Mouse (Mus musculus): ENCODE measurements around the gene Cdon. TPM values are rescaled to one million over a fixed set of nuclear protein-coding genes. Genes with fewer than 3 reads are reported as not detected.

The Cdon gene
- polyA plus RNA-seq, 1 experiment = 49.9 TPM

DNA sequence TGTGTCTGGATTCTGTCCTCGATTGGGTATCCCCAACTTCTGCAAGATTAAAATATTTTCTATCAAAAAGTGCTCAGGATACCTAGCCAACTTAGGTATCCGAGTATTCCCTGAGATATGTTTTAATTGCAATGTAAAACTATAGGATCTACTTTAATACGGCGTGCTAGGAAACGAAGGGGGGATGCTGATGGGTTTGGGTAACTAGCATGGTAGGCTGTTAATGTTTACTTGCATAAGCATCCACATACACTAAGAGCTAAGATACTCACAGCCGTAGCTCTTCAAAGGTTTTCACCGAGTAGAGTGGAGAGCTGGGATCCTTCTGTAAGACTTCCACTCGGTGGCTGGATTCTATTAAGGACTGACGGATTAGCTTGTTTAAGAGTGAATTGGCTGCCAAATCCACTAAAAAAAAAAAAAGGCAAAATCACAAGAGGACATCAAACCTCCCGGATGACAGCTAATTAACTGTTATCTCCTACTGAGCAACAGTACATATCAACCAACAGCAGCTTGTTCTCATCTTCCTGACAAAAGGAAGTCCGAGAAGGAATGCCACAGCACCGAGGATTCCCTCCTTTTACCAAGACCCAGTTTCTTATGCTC, 135.7 kb downstream of the Cdon start:
- Histone ChIP-seq H3ac (ENCODE audit: control insufficient read depth, insufficient read length) (no peak overlapping the region), H3K4me3 (no peak overlapping the region), H3K36me3 (ENCODE audit: control insufficient read depth, insufficient read depth) (peaks cover 7% of the 10 kb centered on the region), H3K27me3 (ENCODE audit: control insufficient read depth, insufficient read depth, insufficient read length) (peaks cover 39% of the 10 kb centered on the region), H3K4me2 (ENCODE audit: low read depth) (no peak overlapping the region), H3K79me2 (ENCODE audit: control insufficient read depth, insufficient read depth) (peaks cover 22% of the 10 kb centered on the region)
- no peak for TF ChIP-seq TCF3 (IDR thresholded peaks at IDR 0.05; ENCODE audit: insufficient read length, low read depth)
- TF ChIP-seq USF1 (IDR thresholded peaks at IDR 0.05; ENCODE audit: low read depth) = no peak
- no peak for TF ChIP-seq MAX (IDR thresholded peaks at IDR 0.05; ENCODE audit: low read depth)
- TF ChIP-seq TCF12 (IDR thresholded peaks at IDR 0.05; ENCODE audit: insufficient read depth, poor library complexity, severe bottlenecking) = no peak
- no peak for TF ChIP-seq REST (IDR thresholded peaks at IDR 0.05; ENCODE audit: insufficient read depth, insufficient read length)
- no peak for TF ChIP-seq E2F4 (IDR thresholded peaks at IDR 0.05; ENCODE audit: insufficient read depth)
- TF ChIP-seq POLR2AphosphoS2 (IDR thresholded peaks at IDR 0.05; ENCODE audit: insufficient read length, low read depth) = no peak
- no peak for TF ChIP-seq CEBPB (IDR thresholded peaks at IDR 0.05; ENCODE audit: insufficient read depth, poor library complexity, severe bottlenecking)
- no peak for TF ChIP-seq POLR2A (IDR thresholded peaks at IDR 0.05; ENCODE audit: insufficient read length, low read depth)
- no peak for TF ChIP-seq MYOD1 (IDR thresholded peaks at IDR 0.05; ENCODE audit: control insufficient read depth in 1 of 3, insufficient read length in 2 of 3, low read depth in 2 of 3)
- no peak for TF ChIP-seq MYOG (IDR thresholded peaks at IDR 0.05; ENCODE audit: control insufficient read depth in 1 of 3, insufficient read depth in 1 of 3, insufficient read length in 2 of 3, low read depth in 2 of 3)
- TF ChIP-seq SRF (IDR thresholded peaks at IDR 0.05; ENCODE audit: control insufficient read depth, insufficient read length, low read depth) = no peak

Other genes with a start within 250 kb of the Cdon start
- 72.8 TPM for gene Dcps, start 245.1 kb upstream of the Cdon start, polyA plus RNA-seq (2012; fragmentation: generic; extraction: Trizol)
- gene Srpr, start 221.0 kb upstream of the Cdon start, polyA plus RNA-seq (2012; fragmentation: generic; extraction: Trizol) = 103 TPM
- gene Tirap, start 220.8 kb upstream of the Cdon start, polyA plus RNA-seq (2012; fragmentation: generic; extraction: Trizol) = 5.0 TPM
- gene Foxred1, start 210.1 kb upstream of the Cdon start, polyA plus RNA-seq (2012; fragmentation: generic; extraction: Trizol) = 18.6 TPM
- gene Fam118b, start 153.3 kb upstream of the Cdon start, polyA plus RNA-seq (2012; fragmentation: generic; extraction: Trizol) = 27.1 TPM
- gene Rpusd4, start 153.3 kb upstream of the Cdon start, polyA plus RNA-seq (2012; fragmentation: generic; extraction: Trizol) = 13.2 TPM
- not detected for gene Gm1113, start 97.1 kb downstream of the Cdon start, polyA plus RNA-seq (2012; fragmentation: generic; extraction: Trizol)
- not detected for gene Ddx25, start 137.4 kb downstream of the Cdon start, polyA plus RNA-seq (2012; fragmentation: generic; extraction: Trizol)
- gene Pus3, start 137.5 kb downstream of the Cdon start, polyA plus RNA-seq (2012; fragmentation: generic; extraction: Trizol) = 4.2 TPM
- 0.24 TPM for gene Pate2, start 149.2 kb downstream of the Cdon start, polyA plus RNA-seq (2012; fragmentation: generic; extraction: Trizol)
- 5.1 TPM for gene Hyls1, start 149.3 kb downstream of the Cdon start, polyA plus RNA-seq (2012; fragmentation: generic; extraction: Trizol)
- gene Pate4, start 190.8 kb downstream of the Cdon start, polyA plus RNA-seq (2012; fragmentation: generic; extraction: Trizol) = not detected
- not detected for gene Pate3, start 227.1 kb downstream of the Cdon start, polyA plus RNA-seq (2012; fragmentation: generic; extraction: Trizol)